Mouse (Mus musculus) embryonic facial prominence, embryonic 15.5 days (tissue): ENCODE results near the gene Hist1h1b. TPM values are rescaled to one million over a fixed set of nuclear protein-coding genes. Genes with fewer than 3 reads are reported as not detected.
A peak's percentile ranks its signal among the peaks of the same experiment; 100 is the strongest.
"Not testable (repeated sequence)": the region's sequence is repeated elsewhere in the genome, so short reads cannot be mapped to it uniquely, and the experiment has no call there.

ENCODE experiments used
- ATAC-seq: fragments of 200-750 bp; cut with Nextera tagmentation; 2 replicates; pipeline ENCODE4 v1.8.0; 2017; ENCODE audit warnings: low read depth, moderate TSS enrichment; ENCODE audit not compliant: insufficient number of reproducible peaks, low FRiP score, low TSS enrichment
- H3K27ac ChIP-seq: fragments of 300-500 bp; sonication (generic); replicated peaks from 2 replicates; pipeline ENCODE4 v1.5.1; 2015; ENCODE audit warnings: mild to moderate bottlenecking, inconsistent platforms
- H3K27me3 ChIP-seq: fragments of 300-500 bp; sonication (generic); 2 replicates; pipeline ENCODE4 v1.6.1; 2015; ENCODE audit warnings: inconsistent platforms
- H3K36me3 ChIP-seq: fragments of 300-500 bp; sonication (generic); 2 replicates; pipeline ENCODE4 v1.6.1; 2015; ENCODE audit warnings: mild to moderate bottlenecking, inconsistent platforms
- H3K4me1 ChIP-seq: fragments of 300-500 bp; sonication (generic); 2 replicates; pipeline ENCODE4 v1.6.1; 2015; ENCODE audit warnings: inconsistent platforms
- H3K4me2 ChIP-seq: fragments of 300-500 bp; sonication (generic); replicated peaks from 2 replicates; pipeline ENCODE4 v1.6.1; 2015; ENCODE audit warnings: mild to moderate bottlenecking, inconsistent platforms
- H3K4me3 ChIP-seq: fragments of 300-500 bp; sonication (generic); replicated peaks from 2 replicates; pipeline ENCODE4 v1.5.1; 2015; ENCODE audit warnings: mild to moderate bottlenecking, inconsistent platforms
- H3K9ac ChIP-seq: fragments of 300-500 bp; sonication (generic); 2 replicates; pipeline ENCODE4 v1.6.1; 2015; ENCODE audit warnings: inconsistent platforms
- H3K9me3 ChIP-seq: fragments of 300-500 bp; sonication (generic); replicated peaks from 2 replicates; pipeline ENCODE4 v1.6.1; 2016; ENCODE audit warnings: inconsistent platforms
- WGBS: fragments of 180-500 bp; shearing (Covaris S2); methylation state at CpG from one replicate; pipeline ENCODE4 v1.1.7; 2015; 5-methylcytosine and 5-hydroxymethylcytosine counted together
- polyA plus RNA-seq: library from polyadenylated mRNA; unstranded; fragments of >200 nt; fragmentation: Nextera tagmentation; extraction: Ambion mirVana; gene quantifications from 2 replicates; pipeline ENCODE4 v1.2.1, GENCODE M21; 2015

Gene Hist1h1b
- polyA plus RNA-seq, 1 experiment from 2014 or later: 16.8 TPM

- peak overlapping the region; percentile 51; the same call in 1 of the 2 replicates for H3K27ac ChIP-seq
Observed at GRCm38 (mm10) chr13:21781639-21782038, 1.2 kb upstream of the Hist1h1b start.

DNA sequence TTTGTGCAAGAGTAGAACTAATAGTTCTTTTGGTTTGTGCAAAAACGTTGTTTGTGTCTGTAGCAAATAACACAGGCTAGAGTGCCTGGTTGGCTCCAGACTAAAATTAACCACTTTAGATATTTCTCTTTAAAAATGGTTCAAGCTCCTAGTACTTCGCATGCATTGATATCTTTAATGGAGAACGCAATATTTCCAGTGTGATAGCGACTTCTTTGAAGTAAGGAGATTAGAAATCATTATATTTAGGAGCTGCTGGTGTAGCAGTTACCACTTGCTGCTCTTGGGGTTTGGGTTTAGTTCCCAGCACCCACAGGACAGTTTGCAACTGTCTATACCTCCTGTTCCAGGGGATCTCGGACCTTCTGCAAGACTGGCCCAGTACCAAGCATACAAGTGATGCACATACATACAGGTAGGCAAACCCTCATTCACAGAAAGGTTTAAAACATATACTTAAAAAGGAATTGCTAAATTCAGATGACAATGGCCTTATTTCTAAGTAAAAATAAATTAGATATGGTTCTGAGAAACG, 663 bp upstream of the Hist1h1b start:
- no peak overlapping the region for H3K9ac ChIP-seq
- no peaks in the 10 kb centered on the region for H3K36me3 ChIP-seq
- peak overlapping the region; percentile 57 for H3K4me3 ChIP-seq

More at GRCm38 (mm10) chr13:21781639-21782038, 1.2 kb upstream of the Hist1h1b start:
- Histone ChIP-seq H3K36me3 (no peaks in the 10 kb centered on the region), H3K4me1 (peaks cover 43% of the 10 kb centered on the region), H3K4me3 (no peak overlapping the region), H3K27me3 (no peaks in the 10 kb centered on the region), H3K9me3 (no peaks in the 10 kb centered on the region), H3K9ac (no peak overlapping the region), H3K4me2 (no peak overlapping the region)
- ATAC-seq: no peak
- 84% methylated on average over 1 of the region's 1 CpGs for WGBS

GRCm38 (mm10) chr13:21778814-21779766, 1.3 kb downstream of the Hist1h1b start:
- Histone ChIP-seq H3K4me2 (peak overlapping the region; percentile 93), H3K27me3 (no peaks in the 10 kb centered on the region), H3K9ac (peak overlapping the region; percentile 69), H3K9me3 (no peaks in the 10 kb centered on the region), H3K4me1 (peaks cover 32% of the 10 kb centered on the region), H3K4me3 (peak overlapping the region; percentile 57), H3K27ac (peak overlapping the region; percentile 95), H3K36me3 (no peaks in the 10 kb centered on the region)
- peak; percentile 88 for ATAC-seq
- 3% methylated on average over 33 of the region's 33 CpGs for WGBS

More for the DNA sequence above, 663 bp upstream of the Hist1h1b start:
- Histone ChIP-seq H3K4me1 (peaks cover 41% of the 10 kb centered on the region), H3K9me3 (no peaks in the 10 kb centered on the region), H3K27ac (peak overlapping the region; percentile 95), H3K4me2 (peak overlapping the region; percentile 93), H3K27me3 (no peaks in the 10 kb centered on the region)
- 34% methylated on average over 6 of the region's 6 CpGs for WGBS
- no peak for ATAC-seq

DNA sequence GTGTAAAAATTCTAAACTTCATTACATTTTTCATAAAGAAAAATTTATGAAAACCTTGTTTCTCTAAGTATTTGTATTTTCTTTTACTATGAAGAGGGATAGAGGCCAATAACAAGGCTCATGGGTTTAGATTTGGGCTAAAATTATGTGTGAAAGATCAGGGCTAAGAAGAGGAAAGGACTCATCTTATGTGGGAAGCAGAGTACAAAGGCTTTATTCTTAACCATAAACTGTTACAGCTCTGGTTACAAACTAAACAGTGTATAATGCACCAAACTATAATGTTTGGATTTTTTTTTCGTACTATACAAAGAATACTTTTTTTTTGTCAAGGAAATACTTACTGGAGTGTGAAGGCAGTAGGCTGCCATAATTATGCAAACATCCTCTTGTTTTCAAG, 24.7 kb downstream of the Hist1h1b start:
- Histone ChIP-seq H3K4me2 (no peak overlapping the region), H3K36me3 (no peaks in the 10 kb centered on the region), H3K27ac (no peak overlapping the region), H3K9ac (no peak overlapping the region), H3K4me3 (no peak overlapping the region), H3K27me3 (no peaks in the 10 kb centered on the region), H3K4me1 (peaks cover 11% of the 10 kb centered on the region), H3K9me3 (no peaks in the 10 kb centered on the region)
- 63% methylated on average over 1 of the region's 1 CpGs for whole genome bisulfite sequencing
- no peak for ATAC-seq

DNA sequence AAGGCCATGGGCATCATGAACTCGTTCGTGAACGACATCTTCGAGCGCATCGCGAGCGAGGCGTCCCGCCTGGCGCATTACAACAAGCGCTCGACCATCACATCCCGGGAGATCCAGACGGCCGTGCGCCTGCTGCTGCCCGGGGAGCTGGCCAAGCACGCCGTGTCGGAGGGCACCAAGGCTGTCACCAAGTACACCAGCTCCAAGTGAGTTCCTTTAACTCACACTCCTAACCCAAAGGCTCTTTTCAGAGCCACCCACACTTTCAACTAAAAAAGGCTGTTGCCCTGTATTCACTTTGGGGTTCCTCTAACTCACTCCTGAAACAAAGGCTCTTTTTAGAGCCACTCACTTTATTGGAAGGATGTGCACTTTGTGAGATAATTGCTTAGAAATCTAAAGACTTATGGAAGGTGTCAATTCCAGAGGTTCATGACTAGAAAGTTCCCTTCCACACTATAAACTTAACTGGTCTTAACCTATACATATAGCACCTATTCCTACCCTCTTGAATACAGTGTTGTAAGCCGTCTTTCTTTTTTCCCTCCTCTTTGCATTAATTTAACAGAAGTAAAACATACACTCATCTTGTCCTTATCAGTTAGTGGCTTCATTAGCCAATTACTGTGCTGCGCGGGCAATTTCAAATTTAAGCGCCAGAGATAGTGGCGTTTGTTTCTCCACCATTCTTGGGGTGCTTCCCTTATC, 26.0 kb downstream of the Hist1h1b start:
- not testable (repeated sequence) for ATAC-seq, H3K36me3 ChIP-seq, H3K27me3 ChIP-seq, H3K9me3 ChIP-seq
- Histone ChIP-seq H3K4me2 (peak overlapping the region; percentile 64), H3K4me1 (peaks cover 13% of the 10 kb centered on the region), H3K4me3 (peak overlapping the region; percentile 48), H3K9ac (peak overlapping the region; percentile 18; the same call in 1 of the 2 replicates), H3K27ac (peak overlapping the region; percentile 92)
- under 1% methylated on average over 26 of the region's 26 CpGs for WGBS

DNA sequence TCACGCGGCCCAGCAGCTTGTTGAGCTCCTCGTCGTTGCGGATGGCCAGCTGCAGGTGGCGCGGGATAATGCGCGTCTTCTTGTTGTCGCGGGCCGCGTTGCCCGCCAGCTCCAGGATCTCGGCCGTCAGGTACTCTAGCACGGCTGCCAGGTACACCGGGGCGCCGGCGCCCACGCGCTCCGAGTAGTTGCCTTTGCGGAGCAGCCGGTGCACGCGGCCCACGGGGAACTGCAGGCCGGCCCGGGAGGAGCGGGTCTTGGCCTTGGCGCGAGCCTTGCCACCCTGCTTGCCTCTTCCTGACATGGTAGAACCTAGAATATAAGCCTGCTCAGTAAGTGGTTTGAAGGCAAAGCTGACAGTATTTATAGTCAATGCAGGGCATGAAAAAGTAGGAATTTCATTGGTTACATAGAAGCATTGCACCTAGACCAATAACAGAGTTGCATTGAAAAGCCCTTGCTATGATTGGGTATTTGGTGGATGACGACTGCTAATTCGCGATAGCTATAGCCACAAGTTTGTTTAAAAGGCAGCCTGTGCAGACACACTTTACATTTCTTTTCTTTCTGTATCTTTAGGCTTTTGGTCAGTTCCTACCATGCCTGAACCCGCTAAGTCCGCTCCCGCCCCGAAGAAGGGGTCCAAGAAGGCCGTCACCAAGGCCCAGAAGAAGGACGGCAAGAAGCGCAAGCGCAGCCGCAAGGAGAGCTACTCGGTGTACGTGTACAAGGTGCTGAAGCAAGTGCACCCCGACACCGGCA, 26.7 kb downstream of the Hist1h1b start, which contains the start of the genes Hist1h2ak and Hist1h2bn:
Gene Hist1h2ak (minus strand): TSS at position 304 of the 762 bp plus-strand sequence.
Gene Hist1h2bn (plus strand): TSS at position 600 of the 762 bp plus-strand sequence.
- Histone ChIP-seq H3K4me3 (peak within 1 kb of the TSS; percentile 48), H3K9ac (peak within 1 kb of the TSS; percentile 18), H3K4me2 (peak within 1 kb of the TSS; percentile 64), H3K4me1 (peaks cover 15% of the 10 kb centered on the region), H3K27ac (peak within 1 kb of the TSS; percentile 92)
- peak; percentile 93 for ATAC-seq
- not testable (repeated sequence) for H3K36me3 ChIP-seq, H3K9me3 ChIP-seq, H3K27me3 ChIP-seq
- WGBS: under 1% methylated on average over 49 of the region's 50 CpGs

- Histone ChIP-seq H3K9me3 (no peaks in the 10 kb centered on the region), H3K4me2 (peak overlapping the region; percentile 64), H3K27me3 (no peaks in the 10 kb centered on the region), H3K4me1 (peaks cover 15% of the 10 kb centered on the region), H3K27ac (peak overlapping the region; percentile 92), H3K4me3 (peak overlapping the region; percentile 48), H3K9ac (peak overlapping the region; percentile 15; the same call in 1 of the 2 replicates), H3K36me3 (no peaks in the 10 kb centered on the region)
- no peak for ATAC-seq
- WGBS: 1% methylated on average over 10 of the region's 10 CpGs
Observed at GRCm38 (mm10) chr13:21753051-21753523, 27.3 kb downstream of the Hist1h1b start.

DNA sequence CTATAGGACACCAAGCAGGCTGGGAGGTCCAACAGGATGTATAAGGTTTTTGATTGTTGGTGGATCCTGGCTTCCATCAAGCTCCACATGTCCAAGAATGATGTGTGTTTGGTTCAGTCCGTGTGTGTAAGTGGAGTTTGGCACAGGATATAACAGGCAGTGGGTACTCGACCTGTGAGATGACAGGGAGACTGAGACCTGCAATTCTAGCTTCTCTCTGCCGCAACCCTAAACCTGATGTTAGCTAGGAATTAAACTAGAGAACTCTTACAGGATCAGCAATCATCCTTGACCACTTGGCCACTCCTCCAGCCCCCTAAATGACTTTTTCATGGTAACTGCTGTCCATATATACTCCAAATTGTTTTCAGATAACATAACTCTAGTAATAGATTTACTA, 28.1 kb downstream of the Hist1h1b start:
- ATAC-seq: no peak
- Histone ChIP-seq H3K27me3 (no peaks in the 10 kb centered on the region), H3K27ac (peak overlapping the region; percentile 92), H3K36me3 (no peaks in the 10 kb centered on the region), H3K4me1 (peaks cover 17% of the 10 kb centered on the region), H3K4me3 (no peak overlapping the region), H3K9me3 (no peaks in the 10 kb centered on the region), H3K9ac (no peak overlapping the region), H3K4me2 (0 out of 2 replicates have a peak overlapping the region, but pooled peaks have one; percentile 64)
- 31% methylated on average over 3 of the region's 3 CpGs for WGBS

GRCm38 (mm10) chr13:21751827-21752226, 28.6 kb downstream of the Hist1h1b start:
- H3K4me1 ChIP-seq: peaks cover 19% of the 10 kb centered on the region
- H3K9me3 ChIP-seq: no peaks in the 10 kb centered on the region
- no peak overlapping the region for H3K4me3 ChIP-seq
- 0 out of 2 replicates have a peak overlapping the region, but pooled peaks have one; percentile 64 for H3K4me2 ChIP-seq
- H3K9ac ChIP-seq: no peak overlapping the region
- H3K27ac ChIP-seq: peak overlapping the region; percentile 92; the same call in 1 of the 2 replicates
- H3K36me3 ChIP-seq: no peaks in the 10 kb centered on the region
- WGBS: 62% methylated on average over 3 of the region's 3 CpGs
- no peaks in the 10 kb centered on the region for H3K27me3 ChIP-seq
- ATAC-seq: no peak

GRCm38 (mm10) chr13:21751417-21751816, 29.0 kb downstream of the Hist1h1b start:
- Histone ChIP-seq H3K36me3 (no peaks in the 10 kb centered on the region), H3K9me3 (no peaks in the 10 kb centered on the region), H3K27ac (0 out of 2 replicates have a peak overlapping the region, but pooled peaks have one; percentile 58), H3K4me2 (no peak overlapping the region), H3K27me3 (no peaks in the 10 kb centered on the region), H3K4me1 (peaks cover 19% of the 10 kb centered on the region), H3K9ac (no peak overlapping the region), H3K4me3 (no peak overlapping the region)
- ATAC-seq: no peak
